In genomic region chr17:71486231-71486851, GRCm38 (mm10) we compare ENCODE assay signal across 8 mouse cellular contexts. TPM values are rescaled to one million over a fixed set of nuclear protein-coding genes. Genes with fewer than 3 reads are reported as not detected.
DNase-seq lines count a peak whose midpoint lies in the region; ATAC-seq lines count a peak whose summit lies in the region.

No protein-coding gene starts in this region.

- no peak for ATAC-seq in heart, embryonic 11.5 days (replicated peaks; ENCODE audit: insufficient number of reproducible peaks, low FRiP score, low TSS enrichment)
- peak; percentile 21; the same call in 1 of the 2 replicates for ATAC-seq in megakaryocyte progenitor cell, adult 5-6 weeks (replicated peaks; ENCODE audit: poor library complexity)
- no peak for ATAC-seq in midbrain, embryonic 13.5 days

- DNase-seq in spleen, adult 18-20 months, result peak; percentile 45 to 58
- no peak for DNase-seq in spleen, adult 12 weeks (ENCODE audit: low spot score)
- DNase-seq in kidney, postnatal 36 days, result peak; percentile 40 to 45
- no peak for DNase-seq in right cerebral cortex, postnatal 4 days
- no peak for DNase-seq in layer of hippocampus, adult 9-10 months (ENCODE audit: low spot score)

- no peaks in the 10 kb centered on the region for H3K27me3 ChIP-seq in heart, embryonic 11.5 days (ENCODE audit: control insufficient read depth, insufficient read depth, low read length)
- no peaks in the 10 kb centered on the region for H3K27me3 ChIP-seq in midbrain, embryonic 13.5 days

- H3K9ac ChIP-seq in heart, embryonic 11.5 days (ENCODE audit: low read depth, low read length), result 0 out of 2 replicates have a peak overlapping the region, but pooled peaks have one; percentile 8
- no peak overlapping the region for H3K9ac ChIP-seq in midbrain, embryonic 13.5 days (replicated peaks)

- 38% methylated on average over 8 of the region's 8 CpGs for WGBS in heart, embryonic 11.5 days (ENCODE audit: insufficient replicate concordance)
- WGBS in midbrain, embryonic 13.5 days, result 45% methylated on average over 8 of the region's 8 CpGs

- H3K27ac ChIP-seq in heart, embryonic 11.5 days (ENCODE audit: low read depth, low read length), result no peak overlapping the region
- H3K27ac ChIP-seq in midbrain, embryonic 13.5 days, result no peak overlapping the region

- no peaks in the 10 kb centered on the region for H3K9me3 ChIP-seq in heart, embryonic 11.5 days (replicated peaks; ENCODE audit: control insufficient read depth, low read length)
- H3K9me3 ChIP-seq in midbrain, embryonic 13.5 days, result no peaks in the 10 kb centered on the region

- no peaks in the 10 kb centered on the region for H3K4me1 ChIP-seq in heart, embryonic 11.5 days (ENCODE audit: control insufficient read depth, insufficient read depth, low read length)
- H3K4me1 ChIP-seq in midbrain, embryonic 13.5 days (replicated peaks), result no peaks in the 10 kb centered on the region

- H3K36me3 ChIP-seq in heart, embryonic 11.5 days (ENCODE audit: control insufficient read depth, insufficient read depth, low read length), result no peaks in the 10 kb centered on the region
- no peaks in the 10 kb centered on the region for H3K36me3 ChIP-seq in midbrain, embryonic 13.5 days

- H3K4me2 ChIP-seq in heart, embryonic 11.5 days, result peak overlapping the region; percentile 3
- no peak overlapping the region for H3K4me2 ChIP-seq in midbrain, embryonic 13.5 days (replicated peaks)

- H3K4me3 ChIP-seq in heart, embryonic 11.5 days (ENCODE audit: low read depth, low read length), result no peak overlapping the region
- no peak overlapping the region for H3K4me3 ChIP-seq in midbrain, embryonic 13.5 days (replicated peaks)

RNA-seq across cellular contexts. Expression of gene Smchd1, which starts 11.2 kb away (rescaled TPM):
- 52.3 and 65.9 TPM in 2 replicates for polyA plus RNA-seq in heart, embryonic 11.5 days (2014; fragmentation: Nextera tagmentation; extraction: Ambion mirVana)
- 162 and 180 TPM in 2 replicates for total RNA-seq in megakaryocyte progenitor cell, adult 5-6 weeks (2015)
- 196 and 241 TPM in 2 replicates for total RNA-seq in megakaryocyte progenitor cell, adult 5-6 weeks (2017)
- polyA plus RNA-seq in midbrain, embryonic 13.5 days (2015; fragmentation: Nextera tagmentation; extraction: Ambion mirVana), result 48.6 and 60.5 TPM in 2 replicates

RNA-seq across cellular contexts. Expression of gene Gm4707, which starts 26.6 kb away (rescaled TPM):
- 2.9 and 4.2 TPM in 2 replicates for polyA plus RNA-seq in heart, embryonic 11.5 days (2014; fragmentation: Nextera tagmentation; extraction: Ambion mirVana)
- total RNA-seq in megakaryocyte progenitor cell, adult 5-6 weeks (2015), result 2.4 and 4.3 TPM in 2 replicates
- 3.0 and 4.0 TPM in 2 replicates for total RNA-seq in megakaryocyte progenitor cell, adult 5-6 weeks (2017)
- polyA plus RNA-seq in midbrain, embryonic 13.5 days (2015; fragmentation: Nextera tagmentation; extraction: Ambion mirVana), result 3.7 and 4.3 TPM in 2 replicates

RNA-seq across cellular contexts. Expression of gene Ndc80, which starts 40.3 kb away (rescaled TPM):
- 41.2 and 42.8 TPM in 2 replicates for polyA plus RNA-seq in heart, embryonic 11.5 days (2014; fragmentation: Nextera tagmentation; extraction: Ambion mirVana)
- total RNA-seq in megakaryocyte progenitor cell, adult 5-6 weeks (2015), result 51.2 and 57.3 TPM in 2 replicates
- 75.0 and 91.7 TPM in 2 replicates for total RNA-seq in megakaryocyte progenitor cell, adult 5-6 weeks (2017)
- 19.7 and 20.0 TPM in 2 replicates for polyA plus RNA-seq in midbrain, embryonic 13.5 days (2015; fragmentation: Nextera tagmentation; extraction: Ambion mirVana)

Comparison
In these comparisons a context has a peak if more than half of its experiments do, and no peak if none do; other contexts are left out.
1. DNase-seq: peak in spleen, adult 18-20 months (2 of 2) and kidney, postnatal 36 days (2 of 2); none in spleen, adult 12 weeks (single experiment), right cerebral cortex, postnatal 4 days (single experiment) and layer of hippocampus, adult 9-10 months (single experiment).